Mouse (Mus musculus) forebrain, embryonic 12.5 days (tissue): ENCODE data around the gene Fstl5. TPM values are rescaled to one million over a fixed set of nuclear protein-coding genes. Genes with fewer than 3 reads are reported as not detected.

Experiments used
- ATAC-seq: fragments of 200-750 bp; cut with Nextera tagmentation; 2 replicates; pipeline ENCODE4 v1.8.0; 2017; ENCODE audit warnings: moderate TSS enrichment; ENCODE audit not compliant: low FRiP score
- H3K27ac ChIP-seq: fragments of 300-500 bp; sonication (generic); 2 replicates; pipeline ENCODE4 v1.5.1; 2016; ENCODE audit warnings: mild to moderate bottlenecking
- H3K27me3 ChIP-seq: fragments of 300-500 bp; sonication (generic); 2 replicates; pipeline ENCODE4 v1.6.1; 2016; ENCODE audit warnings: mild to moderate bottlenecking
- H3K36me3 ChIP-seq: fragments of 300-500 bp; sonication (generic); replicated peaks from 2 replicates; pipeline ENCODE4 v1.6.1; 2016; ENCODE audit warnings: mild to moderate bottlenecking
- H3K4me1 ChIP-seq: fragments of 300-500 bp; sonication (generic); 2 replicates; pipeline ENCODE4 v1.6.1; 2016
- H3K4me2 ChIP-seq: fragments of 300-500 bp; sonication (generic); 2 replicates; pipeline ENCODE4 v1.6.1; 2016; ENCODE audit warnings: mild to moderate bottlenecking, moderate library complexity
- H3K4me3 ChIP-seq: fragments of 300-500 bp; sonication (generic); replicated peaks from 2 replicates; pipeline ENCODE4 v1.5.1; 2016; ENCODE audit warnings: mild to moderate bottlenecking
- H3K9ac ChIP-seq: fragments of 300-500 bp; sonication (generic); 2 replicates; pipeline ENCODE4 v1.6.1; 2016; ENCODE audit warnings: mild to moderate bottlenecking
- H3K9me3 ChIP-seq: fragments of 300-500 bp; sonication (generic); 2 replicates; pipeline ENCODE4 v1.6.1; 2016
- WGBS: fragments of 180-500 bp; shearing (Covaris S2); methylation state at CpG from one replicate; pipeline ENCODE4 v1.1.7; 2016; 5-methylcytosine and 5-hydroxymethylcytosine counted together
- polyA plus RNA-seq: library from polyadenylated mRNA; unstranded; fragments of >200 nt; fragmentation: Nextera tagmentation; extraction: Ambion mirVana; gene quantifications from 2 replicates; pipeline ENCODE4 v1.2.1, GENCODE M21; 2016

Fstl5 gene
- polyA plus RNA-seq, 1 experiment from 2014 or later = 18.7 TPM

GRCm38 (mm10) chr3:76572920-76573541 is 499.0 kb downstream of the Fstl5 start:
- Histone ChIP-seq H3K4me3 (no peak overlapping the region), H3K4me2 (no peak overlapping the region), H3K27me3 (no peaks in the 10 kb centered on the region), H3K4me1 (peaks cover 2% of the 10 kb centered on the region; the same call in 1 of the 2 replicates), H3K9ac (no peak overlapping the region), H3K36me3 (no peaks in the 10 kb centered on the region), H3K27ac (no peak overlapping the region), H3K9me3 (no peaks in the 10 kb centered on the region)
- WGBS = 63% methylated on average over 3 of the region's 3 CpGs
- no peak for ATAC-seq

- no peak overlapping the region for H3K27ac ChIP-seq
- no peaks in the 10 kb centered on the region for H3K9me3 ChIP-seq
- WGBS = 70% methylated on average over 4 of the region's 4 CpGs
- no peaks in the 10 kb centered on the region for H3K27me3 ChIP-seq
- no peak overlapping the region for H3K4me3 ChIP-seq
- no peaks in the 10 kb centered on the region for H3K4me1 ChIP-seq
- ATAC-seq = peak; percentile 46; the same call in 1 of the 2 replicates
- no peaks in the 10 kb centered on the region for H3K36me3 ChIP-seq
- H3K9ac ChIP-seq = no peak overlapping the region
- no peak overlapping the region for H3K4me2 ChIP-seq
Observed at GRCm38 (mm10) chr3:76593148-76593547, 519.1 kb downstream of the Fstl5 start.

- H3K27ac ChIP-seq = no peak overlapping the region
- H3K27me3 ChIP-seq = no peaks in the 10 kb centered on the region
- H3K4me3 ChIP-seq = no peak overlapping the region
- ATAC-seq = no peak
- H3K36me3 ChIP-seq = no peaks in the 10 kb centered on the region
- 87% methylated on average over 1 of the region's 1 CpGs for WGBS
- no peaks in the 10 kb centered on the region for H3K9me3 ChIP-seq
- no peak overlapping the region for H3K9ac ChIP-seq
- no peaks in the 10 kb centered on the region for H3K4me1 ChIP-seq
- H3K4me2 ChIP-seq = no peak overlapping the region
Observed at GRCm38 (mm10) chr3:76620044-76620443, 546.0 kb downstream of the Fstl5 start.

GRCm38 (mm10) chr3:76654243-76654642 is 580.2 kb downstream of the Fstl5 start:
- Histone ChIP-seq H3K36me3 (no peaks in the 10 kb centered on the region), H3K9me3 (no peaks in the 10 kb centered on the region), H3K4me2 (no peak overlapping the region), H3K27me3 (no peaks in the 10 kb centered on the region), H3K27ac (no peak overlapping the region), H3K4me1 (no peaks in the 10 kb centered on the region), H3K9ac (no peak overlapping the region), H3K4me3 (no peak overlapping the region)
- 62% methylated on average over 1 of the region's 1 CpGs for WGBS
- ATAC-seq = peak; percentile 88

- H3K4me2 ChIP-seq = no peak overlapping the region
- H3K4me3 ChIP-seq = no peak overlapping the region
- no peak overlapping the region for H3K27ac ChIP-seq
- no peaks in the 10 kb centered on the region for H3K9me3 ChIP-seq
- H3K9ac ChIP-seq = no peak overlapping the region
- no peaks in the 10 kb centered on the region for H3K27me3 ChIP-seq
- no peak for ATAC-seq
- 72% methylated on average over 5 of the region's 5 CpGs for WGBS
- no peaks in the 10 kb centered on the region for H3K4me1 ChIP-seq
- H3K36me3 ChIP-seq = no peaks in the 10 kb centered on the region
Observed at GRCm38 (mm10) chr3:76670859-76671258, 596.8 kb downstream of the Fstl5 start.

- no peak overlapping the region for H3K4me2 ChIP-seq
- H3K36me3 ChIP-seq = no peaks in the 10 kb centered on the region
- no peak overlapping the region for H3K27ac ChIP-seq
- no peaks in the 10 kb centered on the region for H3K27me3 ChIP-seq
- H3K4me1 ChIP-seq = no peaks in the 10 kb centered on the region
- ATAC-seq = no peak
- WGBS = 81% methylated on average over 3 of the region's 3 CpGs
- no peak overlapping the region for H3K4me3 ChIP-seq
- no peak overlapping the region for H3K9ac ChIP-seq
- H3K9me3 ChIP-seq = no peaks in the 10 kb centered on the region
Observed at GRCm38 (mm10) chr3:76676006-76676405, 601.9 kb downstream of the Fstl5 start.

GRCm38 (mm10) chr3:76679853-76680545 is 605.9 kb downstream of the Fstl5 start:
- Histone ChIP-seq H3K4me2 (no peak overlapping the region), H3K4me1 (no peaks in the 10 kb centered on the region), H3K27me3 (no peaks in the 10 kb centered on the region), H3K9me3 (no peaks in the 10 kb centered on the region), H3K27ac (no peak overlapping the region), H3K9ac (no peak overlapping the region), H3K36me3 (no peaks in the 10 kb centered on the region), H3K4me3 (no peak overlapping the region)
- 85% methylated on average over 5 of the region's 5 CpGs for WGBS
- no peak for ATAC-seq

- Histone ChIP-seq H3K27me3 (no peaks in the 10 kb centered on the region), H3K9ac (no peak overlapping the region), H3K36me3 (no peaks in the 10 kb centered on the region), H3K9me3 (no peaks in the 10 kb centered on the region), H3K27ac (no peak overlapping the region), H3K4me2 (no peak overlapping the region), H3K4me1 (no peaks in the 10 kb centered on the region), H3K4me3 (no peak overlapping the region)
- WGBS = 85% methylated on average over 2 of the region's 2 CpGs
- no peak for ATAC-seq
Observed at GRCm38 (mm10) chr3:76680546-76680883, 606.4 kb downstream of the Fstl5 start.

GRCm38 (mm10) chr3:76697134-76697629 is 623.1 kb downstream of the Fstl5 start:
- ATAC-seq = no peak
- Histone ChIP-seq H3K27ac (no peak overlapping the region), H3K4me2 (no peak overlapping the region), H3K36me3 (no peaks in the 10 kb centered on the region), H3K4me3 (no peak overlapping the region), H3K9me3 (no peaks in the 10 kb centered on the region), H3K9ac (no peak overlapping the region), H3K27me3 (no peaks in the 10 kb centered on the region), H3K4me1 (no peaks in the 10 kb centered on the region)
- 65% methylated on average over 1 of the region's 1 CpGs for WGBS

GRCm38 (mm10) chr3:76739221-76739620 is 665.2 kb downstream of the Fstl5 start:
- Histone ChIP-seq H3K27ac (no peak overlapping the region), H3K36me3 (no peaks in the 10 kb centered on the region), H3K4me3 (no peak overlapping the region), H3K4me1 (no peaks in the 10 kb centered on the region), H3K4me2 (no peak overlapping the region), H3K27me3 (no peaks in the 10 kb centered on the region), H3K9me3 (no peaks in the 10 kb centered on the region), H3K9ac (no peak overlapping the region)
- WGBS = 90% methylated on average over 2 of the region's 2 CpGs
- no peak for ATAC-seq

Other genes starting within 250 kb of the Fstl5 start
- gene Golim4, start 117.3 kb upstream of the Fstl5 start, polyA plus RNA-seq = 57.6 and 60.1 TPM in 2 replicates